Comparison of ENCODE assay signal across 8 mouse cellular contexts in the genomic region with DNA sequence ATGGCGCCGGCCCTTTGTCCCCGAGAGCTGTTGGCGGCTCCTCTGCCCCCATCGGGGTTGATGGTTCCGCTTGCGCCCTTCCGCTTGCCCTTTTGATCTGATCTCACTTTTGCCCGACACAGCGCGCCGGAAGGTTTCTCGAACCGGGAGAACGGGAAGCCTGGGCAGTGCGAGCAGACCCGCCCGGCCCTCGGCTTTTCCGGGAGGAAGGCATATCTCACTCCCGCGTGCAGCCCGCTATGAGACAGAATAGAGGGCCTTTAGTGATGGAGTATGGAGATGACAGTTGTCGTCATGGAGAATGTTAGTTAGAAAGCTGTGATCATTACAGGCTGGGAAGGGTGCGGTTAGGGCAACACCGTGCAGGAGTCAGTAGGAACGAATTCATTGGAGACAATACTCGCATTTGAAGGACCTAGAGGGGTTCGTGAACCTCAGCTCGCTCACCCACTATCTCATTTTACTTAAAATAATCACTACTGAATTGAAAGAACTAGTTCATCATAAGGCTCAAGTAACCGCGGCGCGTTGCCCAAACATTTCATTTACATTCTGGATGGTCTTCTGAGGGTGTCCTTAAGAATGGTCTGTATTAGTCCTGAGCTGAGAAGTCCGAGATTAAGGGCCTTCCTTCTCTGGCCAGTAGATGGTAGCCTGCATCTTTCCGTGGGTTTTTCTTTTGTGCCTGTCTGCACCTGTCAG.
A peak's percentile ranks its signal among the peaks of the same experiment; 100 is the strongest.
DNase-seq lines count a peak whose midpoint lies in the region; ATAC-seq and TF ChIP-seq lines count a peak whose summit lies in the region.

No protein-coding gene starts in this region.

- TF ChIP-seq CTCF in C2C12 (IDR thresholded peaks at IDR 0.05; ENCODE audit: control insufficient read depth, insufficient read depth, insufficient read length) = no peak

- H3K4me1 ChIP-seq in heart, embryonic 14.5 days (ENCODE audit: control insufficient read depth in 2 of 2, insufficient read depth in 2 of 2, low read length in 2 of 2) = peaks cover 0 to 14% of the 10 kb centered on the region in 2 experiments; a peak in 3 of 4 replicates
- H3K4me1 ChIP-seq in hindbrain, embryonic 12.5 days = peaks cover 17% of the 10 kb centered on the region

- H3K9ac ChIP-seq in heart, embryonic 14.5 days (ENCODE audit: low read length) = peak overlapping the region; percentile 90
- H3K9ac ChIP-seq in hindbrain, embryonic 12.5 days = peak overlapping the region; percentile 88

- peak overlapping the region; percentile 68 for H3K4me2 ChIP-seq in heart, embryonic 14.5 days (ENCODE audit: low read length)
- peak overlapping the region; percentile 56 for H3K4me2 ChIP-seq in hindbrain, embryonic 12.5 days (replicated peaks)

- H3K9me3 ChIP-seq in heart, embryonic 14.5 days (ENCODE audit: control insufficient read depth, low read length) = no peaks in the 10 kb centered on the region
- H3K9me3 ChIP-seq in hindbrain, embryonic 12.5 days (replicated peaks) = no peaks in the 10 kb centered on the region

- no peak for DNase-seq in heart, postnatal 10 days
- DNase-seq in cerebellum, adult 9-10 months = peak; percentile 68
- peak; percentile 54 for DNase-seq in mesoderm, embryonic 11.5 days (ENCODE audit: low read depth, low spot score)
- no peak for DNase-seq in gastrocnemius, postnatal 36 days
- DNase-seq in left cerebral cortex, postnatal 4 days = no peak

- H3K27ac ChIP-seq in heart, embryonic 14.5 days (replicated peaks in 1 of 2; ENCODE audit: control insufficient read depth in 1 of 2, insufficient read depth in 1 of 2, low read depth in 2 of 2, low read length in 2 of 2) = peak overlapping the region; percentile 99
- peak overlapping the region; percentile 98 for H3K27ac ChIP-seq in hindbrain, embryonic 12.5 days

- peaks cover 16% of the 10 kb centered on the region for H3K79me2 ChIP-seq in C2C12 (ENCODE audit: control insufficient read depth, insufficient read depth)

- intact Hi-C loops in heart, postnatal 10 days (cut with DNase I) = loop anchor here (10.0 kb wide), 1 partner anchor 344 kb away; no protein-coding TSS in a partner anchor
- intact Hi-C loops in gastrocnemius, postnatal 36 days (cut with DNase I) = loop anchor here (5.0 kb wide), 1 partner anchor 122 kb away; a partner anchor contains a TSS
- intact Hi-C loops in left cerebral cortex, postnatal 4 days (cut with DNase I) = loop anchor here (10.0 kb wide), 1 partner anchor 124 kb away; a partner anchor contains a TSS

- under 1% methylated on average over 36 of the region's 36 CpGs for WGBS in heart, embryonic 14.5 days
- 1% methylated on average over 36 of the region's 36 CpGs for WGBS in hindbrain, embryonic 12.5 days

- H3K4me3 ChIP-seq in heart, embryonic 14.5 days (ENCODE audit: control insufficient read depth in 1 of 2, insufficient read depth in 1 of 2, low read depth in 1 of 2, low read length in 2 of 2) = peak overlapping the region; percentile 68 to 69
- peak overlapping the region; percentile 84 for H3K4me3 ChIP-seq in C2C12 (ENCODE audit: insufficient read depth, poor library complexity, severe bottlenecking)
- H3K4me3 ChIP-seq in hindbrain, embryonic 12.5 days = peak overlapping the region; percentile 71

- H3K79me3 ChIP-seq in C2C12 (ENCODE audit: low read depth) = peaks cover 16% of the 10 kb centered on the region

- no peaks in the 10 kb centered on the region for H3K27me3 ChIP-seq in heart, embryonic 14.5 days (ENCODE audit: control insufficient read depth, insufficient read depth, low read length)
- H3K27me3 ChIP-seq in C2C12 (ENCODE audit: control insufficient read depth, insufficient read depth, insufficient read length) = no peaks in the 10 kb centered on the region
- no peaks in the 10 kb centered on the region for H3K27me3 ChIP-seq in hindbrain, embryonic 12.5 days

- ATAC-seq in heart, embryonic 14.5 days (ENCODE audit: insufficient number of reproducible peaks, insufficient read depth, low FRiP score, low read depth) = peak; percentile 58
- ATAC-seq in hindbrain, embryonic 12.5 days (ENCODE audit: low FRiP score) = peak; percentile 76

- peaks cover 20% of the 10 kb centered on the region for H3K36me3 ChIP-seq in heart, embryonic 14.5 days (ENCODE audit: control insufficient read depth, insufficient read depth, low read length)
- H3K36me3 ChIP-seq in C2C12 (ENCODE audit: control insufficient read depth, insufficient read depth) = peaks cover 30% of the 10 kb centered on the region
- H3K36me3 ChIP-seq in hindbrain, embryonic 12.5 days = peaks cover 4% of the 10 kb centered on the region; the same call in 1 of the 2 replicates

- H3ac ChIP-seq in C2C12 (ENCODE audit: control insufficient read depth, insufficient read length, low read depth) = peak overlapping the region; percentile 88

TF ChIP-seq in C2C12, 6 proteins besides CTCF, POLR2A, EP300 and RAD21:
- TF ChIP-seq USF1 (IDR thresholded peaks at IDR 0.05; ENCODE audit: low read depth) (no peak), MYOD1 (IDR thresholded peaks at IDR 0.05; ENCODE audit: control insufficient read depth, insufficient read length, low read depth) (no peak), MAX (IDR thresholded peaks at IDR 0.05) (no peak), CEBPB (IDR thresholded peaks at IDR 0.05; ENCODE audit: low read depth) (no peak), FOSL1 (IDR thresholded peaks at IDR 0.05; ENCODE audit: insufficient read depth, low read length, poor library complexity, severe bottlenecking) (no peak), MYOG (IDR thresholded peaks at IDR 0.05; ENCODE audit: control insufficient read depth, extremely low read depth, insufficient read length) (no peak)

Comparison
In these comparisons a context has a peak if more than half of its experiments do, and no peak if none do; other contexts are left out.
1. DNase-seq: peak in cerebellum, adult 9-10 months (single experiment) and mesoderm, embryonic 11.5 days (single experiment); none in heart, postnatal 10 days (0 of 2), gastrocnemius, postnatal 36 days (0 of 2) and left cerebral cortex, postnatal 4 days (single experiment).
2. Peak in every context shown above with its lines, with median percentiles within 50 percentile points of each other: H3K4me3 ChIP-seq.